Mouse (Mus musculus) ES-Bruce4 (cell line): ENCODE measurements at regions not wholly inside any gene's neighbourhood (a gene's known extent, or its start where the extent isn't known, plus 50 kb on each side); places are given as distances from the start of the nearest gene placed in this dataset.

Experiments used
- H3K27ac ChIP-seq: 2 replicates; pipeline ENCODE4 v1.5.1; 2012; ENCODE audit warnings: low read length, inconsistent platforms; ENCODE audit not compliant: insufficient read depth
- H3K27me3 ChIP-seq: 2 replicates; pipeline ENCODE4 v1.6.1; 2012; ENCODE audit warnings: mild to moderate bottlenecking, low read length, inconsistent platforms; ENCODE audit not compliant: control insufficient read depth, poor library complexity, insufficient read depth, severe bottlenecking
- H3K36me3 ChIP-seq: 2 replicates; pipeline ENCODE4 v1.6.1; 2012; ENCODE audit warnings: inconsistent platforms, mild to moderate bottlenecking, low read length, moderate library complexity; ENCODE audit not compliant: control insufficient read depth, poor library complexity, insufficient read depth, severe bottlenecking
- H3K4me1 ChIP-seq: one replicate; pipeline ENCODE4 v1.8.1; 2011; ENCODE audit warnings: low read length; ENCODE audit not compliant: control insufficient read depth, insufficient read depth
- H3K4me3 ChIP-seq: 2 replicates; pipeline ENCODE4 v1.5.1; 2011; ENCODE audit warnings: low read depth, mild to moderate bottlenecking, low read length
- H3K9ac ChIP-seq: 2 replicates; pipeline ENCODE4 v1.6.1; 2012; ENCODE audit warnings: low read depth, mild to moderate bottlenecking, inconsistent platforms; ENCODE audit not compliant: poor library complexity, severe bottlenecking
- H3K9me3 ChIP-seq: replicated peaks from 2 replicates; pipeline ENCODE4 v1.6.1; 2012; ENCODE audit warnings: mild to moderate bottlenecking, low read length, inconsistent platforms; ENCODE audit not compliant: control insufficient read depth, poor library complexity, insufficient read depth, severe bottlenecking
- CTCF ChIP-seq: IDR thresholded peaks from one replicate; pipeline ENCODE4 v1.8.1; 2011; ENCODE audit warnings: low read depth, low read length
- EP300 ChIP-seq: IDR thresholded peaks from 2 replicates; pipeline ENCODE4 v1.6.1; 2011; ENCODE audit warnings: low read depth, low read length; ENCODE audit not compliant: insufficient read depth
- POLR2A ChIP-seq: IDR thresholded peaks from one replicate; pipeline ENCODE4 v1.8.1; 2011; ENCODE audit warnings: low read length; ENCODE audit not compliant: insufficient read depth

DNA sequence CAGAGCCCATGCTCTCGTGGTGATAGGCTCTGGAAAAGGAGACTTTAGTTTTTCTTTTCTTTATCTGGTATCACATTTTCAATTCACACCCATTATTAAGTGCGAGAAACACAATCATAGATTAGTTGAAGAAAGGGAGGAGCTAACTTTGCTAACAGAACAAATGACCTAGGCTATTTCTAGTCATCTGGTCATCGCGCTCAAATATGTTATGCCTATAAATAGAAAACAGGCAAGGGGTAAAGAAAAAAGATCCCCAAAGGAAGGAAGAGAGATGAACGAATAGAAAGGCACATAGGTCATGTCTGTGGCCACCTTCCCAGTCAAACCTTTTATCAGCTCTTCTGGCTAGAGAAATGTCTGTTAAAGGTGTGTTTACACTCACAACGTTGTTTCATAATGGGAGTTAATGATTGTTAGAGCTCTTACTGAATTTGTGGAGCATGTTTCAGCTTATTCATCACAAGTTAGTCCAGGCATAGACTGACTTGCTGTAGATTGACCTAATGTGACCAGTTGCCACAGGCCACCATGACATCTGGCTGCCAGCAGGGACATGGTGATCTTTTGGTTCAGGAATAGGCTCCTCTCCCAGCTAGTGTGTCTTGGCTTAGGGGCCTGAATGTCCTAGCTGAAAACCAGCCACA is 148.1 kb upstream of the Pik3r1 start:
- TF ChIP-seq POLR2A (no peak), CTCF (no peak), EP300 (no peak)
- Histone ChIP-seq H3K27me3 (no peaks in the 10 kb centered on the region; the same call in 1 of the 2 replicates), H3K4me1 (no peaks in the 10 kb centered on the region), H3K36me3 (no peaks in the 10 kb centered on the region), H3K27ac (no peak overlapping the region), H3K4me3 (no peak overlapping the region), H3K9ac (no peak overlapping the region), H3K9me3 (no peaks in the 10 kb centered on the region)

- Histone ChIP-seq H3K4me3 (no peak overlapping the region), H3K36me3 (no peaks in the 10 kb centered on the region), H3K27ac (no peak overlapping the region), H3K27me3 (no peaks in the 10 kb centered on the region; the same call in 1 of the 2 replicates), H3K9me3 (no peaks in the 10 kb centered on the region), H3K9ac (no peak overlapping the region), H3K4me1 (no peaks in the 10 kb centered on the region)
- TF ChIP-seq EP300: no peak
- no peak for TF ChIP-seq POLR2A
- TF ChIP-seq CTCF: no peak
These were observed 148.9 kb upstream of the Pik3r1 start for GRCm38 (mm10) chr13:101916876-101917275.

GRCm38 (mm10) chr13:101918185-101918584 is 150.2 kb upstream of the Pik3r1 start:
- no peak overlapping the region for H3K4me3 ChIP-seq
- H3K9ac ChIP-seq: no peak overlapping the region
- no peak overlapping the region for H3K27ac ChIP-seq
- no peaks in the 10 kb centered on the region; the same call in 1 of the 2 replicates for H3K27me3 ChIP-seq
- no peaks in the 10 kb centered on the region for H3K4me1 ChIP-seq
- H3K9me3 ChIP-seq: no peaks in the 10 kb centered on the region
- no peaks in the 10 kb centered on the region for H3K36me3 ChIP-seq
- no peak for TF ChIP-seq EP300
- no peak for TF ChIP-seq POLR2A
- TF ChIP-seq CTCF: no peak

GRCm38 (mm10) chr13:101919266-101919665 is 151.2 kb upstream of the Pik3r1 start:
- H3K36me3 ChIP-seq: no peaks in the 10 kb centered on the region
- no peaks in the 10 kb centered on the region; the same call in 1 of the 2 replicates for H3K27me3 ChIP-seq
- no peaks in the 10 kb centered on the region for H3K9me3 ChIP-seq
- H3K4me1 ChIP-seq: no peaks in the 10 kb centered on the region
- TF ChIP-seq POLR2A (no peak), EP300 (no peak), CTCF (no peak)
- H3K9ac ChIP-seq: no peak overlapping the region
- H3K27ac ChIP-seq: no peak overlapping the region
- no peak overlapping the region for H3K4me3 ChIP-seq

DNA sequence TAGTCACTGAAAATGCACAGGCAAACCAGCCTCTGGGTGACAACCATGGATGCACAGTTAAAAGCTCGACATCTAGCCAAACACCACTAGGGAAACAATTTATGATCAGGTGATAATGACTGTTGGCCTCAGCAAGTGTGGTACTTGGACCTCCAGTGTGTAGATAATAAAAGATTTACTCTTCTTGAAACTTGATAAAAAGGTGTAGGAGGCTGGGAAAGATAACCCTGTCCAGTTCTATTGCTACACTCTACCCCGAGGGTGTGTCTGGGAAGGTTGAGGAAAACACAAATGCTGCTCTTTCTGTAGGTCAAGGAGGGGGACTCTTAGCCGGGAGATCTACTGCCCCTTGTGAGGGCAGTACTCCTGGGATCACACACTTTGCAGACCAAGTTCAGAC is 152.4 kb upstream of the Pik3r1 start:
- Histone ChIP-seq H3K27me3 (no peaks in the 10 kb centered on the region; the same call in 1 of the 2 replicates), H3K36me3 (no peaks in the 10 kb centered on the region), H3K4me1 (no peaks in the 10 kb centered on the region), H3K27ac (no peak overlapping the region), H3K4me3 (no peak overlapping the region), H3K9me3 (no peaks in the 10 kb centered on the region), H3K9ac (no peak overlapping the region)
- TF ChIP-seq CTCF: no peak
- TF ChIP-seq POLR2A: no peak
- TF ChIP-seq EP300: no peak

DNA sequence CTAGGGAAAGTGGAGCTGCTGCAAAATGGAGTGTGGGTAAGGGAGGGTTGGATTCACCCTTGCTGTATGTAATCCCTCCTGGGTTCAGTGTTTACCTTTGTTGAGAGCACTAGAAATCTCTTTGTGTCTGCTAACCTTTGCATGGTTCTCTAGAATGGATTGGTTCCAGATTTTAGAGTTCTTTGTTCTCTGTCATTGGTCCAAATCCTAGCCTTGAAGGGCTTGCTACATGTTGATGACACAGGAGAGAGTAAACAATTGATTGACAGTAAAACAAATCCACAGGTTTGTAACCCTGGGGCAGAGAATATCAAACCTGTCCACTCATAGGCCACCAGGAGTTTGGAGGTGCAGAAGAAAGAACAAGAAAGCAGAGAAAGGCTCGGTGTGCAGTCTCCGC is 156.6 kb upstream of the Pik3r1 start:
- Histone ChIP-seq H3K4me1 (no peaks in the 10 kb centered on the region), H3K27me3 (no peaks in the 10 kb centered on the region), H3K36me3 (no peaks in the 10 kb centered on the region), H3K4me3 (no peak overlapping the region), H3K9ac (no peak overlapping the region), H3K27ac (no peak overlapping the region), H3K9me3 (no peaks in the 10 kb centered on the region)
- TF ChIP-seq POLR2A (no peak), EP300 (no peak)
